Mouse (Mus musculus) heart, postnatal 0 days (tissue): ENCODE measurements around the gene Slc35e3. TPM values are rescaled to one million over a fixed set of nuclear protein-coding genes. Genes with fewer than 3 reads are reported as not detected.

Experiments
- ATAC-seq: fragments of 200-750 bp; cut with Nextera tagmentation; 2 replicates; pipeline ENCODE4 v1.8.0; 2017; ENCODE audit warnings: low read depth, moderate number of reproducible peaks, moderate library complexity; ENCODE audit not compliant: insufficient read depth
- DNase-seq: peaks from one replicate; pipeline ENCODE4 v3.0.0-alpha.2; 2016; ENCODE audit warnings: low spot score
- H3K27ac ChIP-seq: fragments of 300-500 bp; sonication (generic); 2 replicates; pipeline ENCODE4 v1.5.1; 2014; ENCODE audit warnings: low read depth, mild to moderate bottlenecking
- H3K27me3 ChIP-seq: fragments of 300-500 bp; sonication (generic); 2 replicates; pipeline ENCODE4 v1.6.1; 2014; ENCODE audit warnings: low read length, mixed read lengths; ENCODE audit not compliant: control insufficient read depth, insufficient read depth
- H3K36me3 ChIP-seq: fragments of 300-500 bp; sonication (generic); replicated peaks from 2 replicates; pipeline ENCODE4 v1.6.1; 2014; ENCODE audit warnings: low read length, mixed read lengths; ENCODE audit not compliant: control insufficient read depth, insufficient read depth
- H3K4me1 ChIP-seq: fragments of 300-500 bp; sonication (generic); 2 replicates; pipeline ENCODE4 v1.6.1; 2014; ENCODE audit warnings: antibody characterized with exemption; ENCODE audit not compliant: control insufficient read depth, insufficient read depth
- H3K4me2 ChIP-seq: fragments of 300-500 bp; sonication (generic); 2 replicates; pipeline ENCODE4 v1.6.1; 2014; ENCODE audit warnings: low read depth, mild to moderate bottlenecking, low read length, moderate library complexity
- H3K4me3 ChIP-seq: fragments of 300-500 bp; sonication (generic); 2 replicates; pipeline ENCODE4 v1.5.1; 2014; ENCODE audit warnings: low read depth, low read length
- H3K9ac ChIP-seq: fragments of 300-500 bp; sonication (generic); replicated peaks from 2 replicates; pipeline ENCODE4 v1.6.1; 2014; ENCODE audit warnings: low read depth, low read length, mixed read lengths
- H3K9me3 ChIP-seq: fragments of 300-500 bp; sonication (generic); replicated peaks from 2 replicates; pipeline ENCODE4 v1.6.1; 2016; ENCODE audit warnings: low read length; ENCODE audit not compliant: control insufficient read depth
- CTCF ChIP-seq: IDR thresholded peaks from 2 replicates; pipeline ENCODE4 v1.5.1; 2016; ENCODE audit warnings: antibody characterized with exemption, control low read depth, low read depth
- EP300 ChIP-seq: IDR thresholded peaks from 2 replicates; pipeline ENCODE4 v1.6.1; 2016; ENCODE audit warnings: antibody characterized with exemption, low read depth
- WGBS: fragments of 180-500 bp; shearing (Covaris S2); extraction: QIAGEN DNeasy Blood & Tissue Kit; methylation state at CpG from one replicate; pipeline ENCODE4 v1.1.7; 2014; 5-methylcytosine and 5-hydroxymethylcytosine counted together
- polyA plus RNA-seq: library from polyadenylated mRNA; unstranded; fragments of >200 nt; fragmentation: Nextera tagmentation; extraction: Ambion mirVana; gene quantifications from 2 replicates; pipeline ENCODE4 v1.2.1, GENCODE M21; 2015
- total RNA-seq: library from RNA; depleted of rRNA; stranded (reverse); fragments of >200 nt; gene quantifications from 2 replicates; pipeline ENCODE4 v1.2.3, GENCODE M21; 2014; ENCODE audit warnings: low replicate concordance

Gene Slc35e3
- total and polyA plus RNA-seq, 2 experiments from 2014 or later, result 4.2 to 6.8 TPM

DNA sequence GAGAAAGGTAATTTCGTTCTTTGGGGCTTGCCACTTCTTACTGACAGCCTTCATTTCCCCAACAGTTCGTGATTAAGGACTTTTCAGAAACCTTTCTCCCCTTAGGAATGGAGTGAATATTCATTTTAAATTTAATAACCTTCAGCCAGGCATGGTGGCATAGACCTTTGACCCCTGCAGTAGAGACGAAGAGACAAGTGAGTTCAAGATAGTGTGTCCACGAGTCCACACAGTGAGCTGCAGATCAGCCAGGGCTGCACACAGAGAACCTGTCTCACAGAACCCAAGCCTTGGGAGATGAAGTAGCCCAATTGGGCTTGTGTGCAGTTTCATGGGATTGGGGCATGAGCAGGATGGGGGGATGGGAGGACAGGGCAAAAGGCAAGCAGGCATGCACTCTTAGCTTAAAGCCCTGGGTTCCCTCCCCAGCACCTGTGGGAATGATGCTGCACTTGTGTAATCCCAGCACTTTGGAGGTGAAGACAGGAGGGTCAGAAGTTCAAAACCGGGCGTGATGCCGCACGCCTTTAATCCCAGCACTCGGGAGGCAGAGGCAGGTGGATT, 33.9 kb downstream of the Slc35e3 start:
- no peak for ATAC-seq
- Histone ChIP-seq H3K4me1 (peaks cover 19% of the 10 kb centered on the region), H3K27ac (no peak overlapping the region), H3K36me3 (peaks cover 3% of the 10 kb centered on the region), H3K9ac (no peak overlapping the region), H3K4me3 (no peak overlapping the region), H3K9me3 (no peaks in the 10 kb centered on the region), H3K27me3 (no peaks in the 10 kb centered on the region), H3K4me2 (no peak overlapping the region)
- no peak for TF ChIP-seq CTCF
- TF ChIP-seq EP300, result no peak
- 83% methylated on average over 9 of the region's 9 CpGs for WGBS
- no peak for DNase-seq

- H3K9ac ChIP-seq, result no peak overlapping the region
- H3K4me1 ChIP-seq, result peaks cover 21% of the 10 kb centered on the region
- peaks cover 8% of the 10 kb centered on the region for H3K36me3 ChIP-seq
Observed at GRCm38 (mm10) chr10:117711408-117711807, 34.8 kb downstream of the Slc35e3 start.

DNA sequence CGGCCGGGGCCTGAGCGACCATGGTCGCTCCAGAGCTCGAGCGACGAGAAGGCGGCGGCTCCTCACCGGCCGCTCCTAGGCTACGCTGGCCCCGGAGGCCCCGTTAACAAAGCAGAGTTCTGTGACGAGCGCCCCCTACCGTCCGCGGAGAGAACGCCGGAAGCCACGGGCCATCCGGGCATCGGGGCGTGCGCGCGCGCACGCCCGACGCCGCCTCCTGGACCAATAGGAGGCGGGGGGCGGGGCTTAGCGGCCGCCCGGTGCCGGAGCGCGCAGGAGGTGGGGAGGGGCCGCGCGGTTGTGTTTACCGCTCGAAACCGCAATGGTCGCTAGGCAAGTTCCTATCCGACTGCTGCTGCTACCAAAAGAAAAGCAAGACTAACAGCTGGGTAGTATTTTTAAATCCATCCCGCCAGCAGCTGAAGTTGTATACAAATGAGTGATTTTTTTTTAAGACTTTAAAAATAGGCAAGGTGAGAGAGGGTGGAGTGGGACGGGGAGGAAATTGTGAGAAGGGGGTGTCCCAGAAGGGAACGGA, 35.5 kb downstream of the Slc35e3 start, which contains the start of gene Mdm2:
Gene Mdm2 (minus strand): TSS at position 155 of the 538 bp plus-strand sequence.
- TF ChIP-seq CTCF (peak; percentile 79), EP300 (no peak; the same call in 1 of the 2 replicates)
- H3K27me3 ChIP-seq, result no peaks in the 10 kb centered on the region
- H3K4me3 ChIP-seq, result peak within 1 kb of the TSS; percentile 81
- H3K36me3 ChIP-seq, result peaks cover 11% of the 10 kb centered on the region
- ATAC-seq (peak; percentile 85), DNase-seq (peak; percentile 94)
- peak within 1 kb of the TSS; percentile 93 for H3K27ac ChIP-seq
- peaks cover 21% of the 10 kb centered on the region for H3K4me1 ChIP-seq
- H3K9ac ChIP-seq, result peak within 1 kb of the TSS; percentile 90
- no peaks in the 10 kb centered on the region for H3K9me3 ChIP-seq
- H3K4me2 ChIP-seq, result peak within 1 kb of the TSS; percentile 80
- WGBS, result under 1% methylated on average over 51 of the region's 52 CpGs

More at GRCm38 (mm10) chr10:117711408-117711807, 34.8 kb downstream of the Slc35e3 start:
- 56% methylated on average over 5 of the region's 5 CpGs for WGBS
- Histone ChIP-seq H3K27me3 (no peaks in the 10 kb centered on the region), H3K9me3 (no peaks in the 10 kb centered on the region), H3K27ac (no peak overlapping the region; the same call in 1 of the 2 replicates), H3K4me2 (peak overlapping the region; percentile 55), H3K4me3 (peak overlapping the region; percentile 81)
- no peak for DNase-seq
- TF ChIP-seq EP300, result no peak
- ATAC-seq, result no peak

- under 1% methylated on average over 50 of the region's 71 CpGs for WGBS
- peak; percentile 60 for DNase-seq
- H3K4me1 ChIP-seq, result peaks cover 21% of the 10 kb centered on the region
- peak overlapping the region; percentile 81 for H3K4me3 ChIP-seq
- TF ChIP-seq CTCF (no peak), EP300 (peak; percentile 26; the same call in 1 of the 2 replicates)
- H3K27ac ChIP-seq, result peak overlapping the region; percentile 93
- H3K4me2 ChIP-seq, result peak overlapping the region; percentile 80
- H3K27me3 ChIP-seq, result no peaks in the 10 kb centered on the region
- H3K9me3 ChIP-seq, result no peaks in the 10 kb centered on the region
- H3K9ac ChIP-seq, result peak overlapping the region; percentile 90
- H3K36me3 ChIP-seq, result peaks cover 17% of the 10 kb centered on the region
- ATAC-seq, result peak; percentile 67
Observed at GRCm38 (mm10) chr10:117709930-117710603, 36.1 kb downstream of the Slc35e3 start.

GRCm38 (mm10) chr10:117709326-117709830, 36.8 kb downstream of the Slc35e3 start:
- Histone ChIP-seq H3K9me3 (no peaks in the 10 kb centered on the region), H3K4me1 (peaks cover 21% of the 10 kb centered on the region), H3K27ac (peak overlapping the region; percentile 93), H3K4me2 (peak overlapping the region; percentile 80), H3K4me3 (peak overlapping the region; percentile 81), H3K9ac (peak overlapping the region; percentile 90), H3K36me3 (peaks cover 24% of the 10 kb centered on the region), H3K27me3 (no peaks in the 10 kb centered on the region)
- no peak for TF ChIP-seq CTCF
- TF ChIP-seq EP300, result no peak
- 23% methylated on average over 12 of the region's 12 CpGs for WGBS
- DNase-seq (no peak), ATAC-seq (no peak)
